Mouse (Mus musculus): ENCODE results near the gene Sh3d19.

DNA sequence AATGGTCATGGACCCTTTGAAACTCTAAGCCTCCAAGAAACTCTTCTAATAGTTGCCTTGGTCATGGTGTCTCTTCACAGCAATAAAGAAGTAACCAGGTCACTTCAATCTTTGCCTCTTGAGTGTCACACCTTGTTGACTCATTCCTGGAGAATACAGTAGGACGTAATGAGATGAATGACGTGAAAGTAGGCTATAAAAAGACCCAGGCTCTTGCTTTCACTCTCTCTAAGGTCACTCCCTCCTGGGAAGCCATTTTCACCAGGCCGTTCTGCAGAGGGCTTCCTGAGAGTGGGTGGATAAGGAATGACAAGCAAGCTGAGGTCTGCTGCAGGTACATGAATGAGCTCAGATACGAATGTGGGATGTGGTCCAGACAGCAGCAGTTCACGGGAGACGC is 40.5 kb downstream of the Sh3d19 start:
- no peak for TF ChIP-seq POLR2A (IDR thresholded peaks at IDR 0.05; ENCODE audit: insufficient read depth, low read depth, low read length)
- TF ChIP-seq CTCF (IDR thresholded peaks at IDR 0.05; ENCODE audit: insufficient read depth, low read depth, low read length), result no peak
